Mouse (Mus musculus) erythroblast, adult 5-6 weeks (primary cell): ENCODE data around the gene Lrrc20. TPM values are rescaled to one million over a fixed set of nuclear protein-coding genes. Genes with fewer than 3 reads are reported as not detected.

Source experiments
- ATAC-seq: replicated peaks from 2 replicates; pipeline ENCODE4 v1.8.0; 2016; ENCODE audit warnings: moderate number of reproducible peaks, mild to moderate bottlenecking, moderate TSS enrichment, inconsistent platforms; ENCODE audit not compliant: poor library complexity, low FRiP score, severe bottlenecking
- total RNA-seq, 2 experiments: library from RNA; stranded (forward) in 1 of 2; stranded (reverse) in 1 of 2; fragments of 150-400 nt in 1 of 2; fragments of 200-764, 138-1000 nt in 1 of 2; gene quantifications; 2 replicates each; pipeline versions ENCODE4 v1.2.3 to v1.2.4; 2015 to 2017; ENCODE audit warnings: low replicate concordance in 2 of 2

The Lrrc20 gene
- total RNA-seq, 2 experiments from 2014 or later, result 1.3 to 3.2 TPM

GRCm38 (mm10) chr10:61468900-61469299 is 6.7 kb upstream of the Lrrc20 start:
- no peak for ATAC-seq

GRCm38 (mm10) chr10:61473640-61474039 is 2.0 kb upstream of the Lrrc20 start:
- ATAC-seq, result no peak

- ATAC-seq, result no peak
These were observed 1.3 kb upstream of the Lrrc20 start for GRCm38 (mm10) chr10:61474344-61474743.

GRCm38 (mm10) chr10:61476440-61477165 is 1.0 kb downstream of the Lrrc20 start:
- peak; percentile 6; the same call in 1 of the 2 replicates for ATAC-seq

- no peak for ATAC-seq
These were observed 3.9 kb downstream of the Lrrc20 start for GRCm38 (mm10) chr10:61479461-61479860.

GRCm38 (mm10) chr10:61479927-61480326 is 4.3 kb downstream of the Lrrc20 start:
- no peak for ATAC-seq

GRCm38 (mm10) chr10:61480488-61480887 is 4.9 kb downstream of the Lrrc20 start:
- ATAC-seq, result no peak

- no peak for ATAC-seq
These were observed 7.2 kb downstream of the Lrrc20 start for GRCm38 (mm10) chr10:61482771-61483170.

GRCm38 (mm10) chr10:61484801-61485200 is 9.2 kb downstream of the Lrrc20 start:
- ATAC-seq, result no peak

- ATAC-seq, result no peak
These were observed 11.1 kb downstream of the Lrrc20 start for GRCm38 (mm10) chr10:61486551-61487339.

- no peak for ATAC-seq
These were observed 13.0 kb downstream of the Lrrc20 start for GRCm38 (mm10) chr10:61488522-61489110.

- ATAC-seq, result peak; percentile 52
These were observed 16.0 kb downstream of the Lrrc20 start for GRCm38 (mm10) chr10:61491573-61491972.

GRCm38 (mm10) chr10:61492040-61492439 is 16.4 kb downstream of the Lrrc20 start:
- peak; percentile 92 for ATAC-seq

GRCm38 (mm10) chr10:61495461-61495860 is 19.9 kb downstream of the Lrrc20 start:
- no peak for ATAC-seq

- ATAC-seq, result no peak
These were observed 20.6 kb downstream of the Lrrc20 start for GRCm38 (mm10) chr10:61496231-61496630.

GRCm38 (mm10) chr10:61499505-61500466 is 24.2 kb downstream of the Lrrc20 start:
- no peak for ATAC-seq

GRCm38 (mm10) chr10:61500756-61501155 is 25.2 kb downstream of the Lrrc20 start:
- ATAC-seq, result no peak

- ATAC-seq, result no peak
These were observed 28.5 kb downstream of the Lrrc20 start for GRCm38 (mm10) chr10:61504073-61504472.

GRCm38 (mm10) chr10:61506381-61507200 is 31.0 kb downstream of the Lrrc20 start:
- ATAC-seq, result no peak
